Mouse (Mus musculus): ENCODE data around the gene 2210016L21Rik. TPM values are rescaled to one million over a fixed set of nuclear protein-coding genes. Genes with fewer than 3 reads are reported as not detected.
A peak's percentile ranks its signal among the peaks of the same experiment; 100 is the strongest.

2210016L21Rik gene
- polyA plus RNA-seq (2015; fragmentation: Nextera tagmentation; extraction: Ambion mirVana) = 55.7 and 63.3 TPM in 2 replicates

- Histone ChIP-seq H3K4me1 (ENCODE audit: insufficient read depth, low read length) (peaks cover 6% of the 10 kb centered on the region), H3K36me3 (ENCODE audit: insufficient read depth, low read length) (peaks cover 22% of the 10 kb centered on the region), H3K9me3 (ENCODE audit: low read length) (no peaks in the 10 kb centered on the region), H3K27ac (ENCODE audit: low read length) (peak within 1 kb of the TSS; percentile 87), H3K27me3 (ENCODE audit: insufficient read depth, low read length) (no peaks in the 10 kb centered on the region), H3K4me3 (ENCODE audit: low read length) (peak within 1 kb of the TSS; percentile 90), H3K4me2 (replicated peaks; ENCODE audit: low read depth, low read length) (peak within 1 kb of the TSS; percentile 88), H3K9ac (replicated peaks; ENCODE audit: low read length) (peak within 1 kb of the TSS; percentile 93)
- 1% methylated on average over 39 of the region's 39 CpGs for WGBS
- peak; percentile 90 for ATAC-seq (ENCODE audit: low FRiP score, low TSS enrichment)
Observed at GRCm38 (mm10) chr5:114942074-114942765, at the start of gene 2210016L21Rik. 2210016L21Rik (plus strand) TSS chr5:114942158.

DNA sequence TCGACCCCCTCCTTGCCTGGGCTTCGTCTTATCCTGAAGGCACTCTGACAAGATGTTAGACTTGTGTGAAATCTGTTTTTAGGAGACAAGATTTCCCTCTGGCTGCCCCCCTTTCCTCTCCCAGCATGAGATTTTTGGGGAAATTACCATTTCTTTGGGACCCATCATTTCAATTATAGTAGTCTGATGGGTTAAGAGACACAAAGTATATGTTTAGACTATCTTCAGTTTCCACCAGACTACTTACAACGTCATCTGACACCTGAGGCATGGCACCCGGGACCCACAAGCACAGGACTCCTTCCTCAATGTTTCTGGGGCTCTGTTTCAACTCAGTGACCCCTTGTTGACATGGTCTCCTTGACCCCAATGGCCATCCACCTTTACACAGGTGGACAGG is 46.4 kb upstream of the 2210016L21Rik start:
- Histone ChIP-seq H3K9ac (replicated peaks; ENCODE audit: low read length) (no peak overlapping the region), H3K4me1 (ENCODE audit: insufficient read depth, low read length) (peaks cover 11% of the 10 kb centered on the region), H3K4me2 (replicated peaks; ENCODE audit: low read depth, low read length) (no peak overlapping the region), H3K27me3 (ENCODE audit: insufficient read depth, low read length) (no peaks in the 10 kb centered on the region), H3K4me3 (ENCODE audit: low read length) (no peak overlapping the region), H3K27ac (ENCODE audit: low read length) (no peak overlapping the region), H3K9me3 (ENCODE audit: low read length) (no peaks in the 10 kb centered on the region), H3K36me3 (ENCODE audit: insufficient read depth, low read length) (no peaks in the 10 kb centered on the region)
- 83% methylated on average over 4 of the region's 4 CpGs for WGBS
- no peak for ATAC-seq (ENCODE audit: low FRiP score, low TSS enrichment)

DNA sequence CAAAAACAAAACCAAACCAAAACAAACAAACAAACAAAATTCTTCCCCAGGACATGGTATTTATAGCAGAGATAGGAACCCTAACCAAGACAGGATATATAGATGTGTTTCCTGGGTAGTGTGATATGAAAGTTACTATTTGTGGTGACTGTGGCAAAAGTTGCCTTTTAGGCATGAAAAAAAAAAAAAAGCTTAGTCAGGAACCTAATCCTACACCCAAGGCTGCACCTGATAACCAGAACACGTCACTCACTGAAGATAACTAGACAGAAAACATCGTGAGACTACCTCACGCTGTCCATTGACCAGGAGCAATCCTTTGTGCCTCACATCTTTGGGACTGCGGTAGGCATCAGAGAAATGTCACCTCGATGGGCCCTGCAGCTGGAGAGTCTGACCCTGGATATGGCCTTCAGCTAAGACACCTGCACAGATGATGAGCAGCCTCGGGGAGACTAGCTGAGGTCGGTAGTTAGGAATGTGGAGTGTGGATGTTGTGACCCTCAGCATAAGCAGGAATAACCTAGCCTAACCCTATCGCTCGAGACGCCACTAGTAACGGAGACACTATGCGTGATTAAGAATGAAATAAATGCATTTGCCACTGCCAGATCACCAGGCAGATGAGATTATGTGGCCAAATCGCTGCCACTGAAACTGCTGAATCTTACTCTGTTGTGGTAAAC is 45.1 kb upstream of the 2210016L21Rik start, which contains the start of gene Oasl2:
Gene Oasl2 (plus strand): TSS at position 249 of the 686 bp plus-strand sequence.
- H3K4me3 ChIP-seq (ENCODE audit: low read length) = peak within 1 kb of the TSS; percentile 29
- H3K9me3 ChIP-seq (ENCODE audit: low read length) = no peaks in the 10 kb centered on the region
- 63% methylated on average over 13 of the region's 13 CpGs for WGBS
- H3K9ac ChIP-seq (replicated peaks; ENCODE audit: low read length) = peak within 1 kb of the TSS; percentile 52
- ATAC-seq (ENCODE audit: low FRiP score, low TSS enrichment) = no peak
- peak within 1 kb of the TSS; percentile 48 for H3K4me2 ChIP-seq (replicated peaks; ENCODE audit: low read depth, low read length)
- H3K27me3 ChIP-seq (ENCODE audit: insufficient read depth, low read length) = no peaks in the 10 kb centered on the region
- peaks cover 11% of the 10 kb centered on the region for H3K4me1 ChIP-seq (ENCODE audit: insufficient read depth, low read length)
- peak within 1 kb of the TSS; percentile 3; the same call in 1 of the 2 replicates for H3K27ac ChIP-seq (ENCODE audit: low read length)
- no peaks in the 10 kb centered on the region for H3K36me3 ChIP-seq (ENCODE audit: insufficient read depth, low read length)

- 10% methylated on average over 7 of the region's 7 CpGs for WGBS
- Histone ChIP-seq H3K36me3 (ENCODE audit: insufficient read depth, low read length) (no peaks in the 10 kb centered on the region), H3K4me3 (ENCODE audit: low read length) (peak overlapping the region; percentile 29), H3K4me1 (ENCODE audit: insufficient read depth, low read length) (peaks cover 11% of the 10 kb centered on the region), H3K27ac (ENCODE audit: low read length) (peak overlapping the region; percentile 3; the same call in 1 of the 2 replicates), H3K27me3 (ENCODE audit: insufficient read depth, low read length) (no peaks in the 10 kb centered on the region), H3K4me2 (replicated peaks; ENCODE audit: low read depth, low read length) (peak overlapping the region; percentile 48), H3K9me3 (ENCODE audit: low read length) (no peaks in the 10 kb centered on the region), H3K9ac (replicated peaks; ENCODE audit: low read length) (peak overlapping the region; percentile 52)
- ATAC-seq (ENCODE audit: low FRiP score, low TSS enrichment) = 0 out of 2 replicates have a peak, but pooled peaks have one; percentile 49
Observed at GRCm38 (mm10) chr5:114897374-114897793, 44.6 kb upstream of the 2210016L21Rik start.

GRCm38 (mm10) chr5:114898857-114899256 is 43.1 kb upstream of the 2210016L21Rik start:
- H3K27ac ChIP-seq (ENCODE audit: low read length) = no peak overlapping the region
- no peak overlapping the region for H3K4me2 ChIP-seq (replicated peaks; ENCODE audit: low read depth, low read length)
- ATAC-seq (ENCODE audit: low FRiP score, low TSS enrichment) = no peak
- H3K36me3 ChIP-seq (ENCODE audit: insufficient read depth, low read length) = no peaks in the 10 kb centered on the region
- no peaks in the 10 kb centered on the region for H3K27me3 ChIP-seq (ENCODE audit: insufficient read depth, low read length)
- no peaks in the 10 kb centered on the region for H3K9me3 ChIP-seq (ENCODE audit: low read length)
- H3K9ac ChIP-seq (replicated peaks; ENCODE audit: low read length) = no peak overlapping the region
- no peak overlapping the region for H3K4me3 ChIP-seq (ENCODE audit: low read length)
- 65% methylated on average over 7 of the region's 7 CpGs for WGBS
- peaks cover 11% of the 10 kb centered on the region for H3K4me1 ChIP-seq (ENCODE audit: insufficient read depth, low read length)

DNA sequence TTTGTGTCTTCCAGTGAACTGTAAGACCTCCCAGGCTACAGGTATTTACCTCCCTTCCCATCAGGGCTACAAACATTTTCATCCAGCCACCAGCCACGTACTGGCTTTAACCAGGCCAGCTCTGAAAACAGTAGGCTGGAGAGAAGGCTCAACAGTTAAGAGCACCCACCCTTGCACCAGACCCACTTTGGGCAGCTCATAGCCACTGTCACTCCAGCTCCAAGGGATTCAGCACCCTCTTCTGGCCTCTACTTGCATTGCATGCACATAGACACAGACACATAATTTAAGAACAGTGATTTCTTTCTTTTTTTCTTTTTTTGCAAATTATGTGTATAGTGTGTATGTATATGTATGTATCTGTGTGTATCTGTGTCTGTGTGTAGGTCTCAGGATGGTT is 39.5 kb upstream of the 2210016L21Rik start:
- Histone ChIP-seq H3K4me3 (ENCODE audit: low read length) (no peak overlapping the region), H3K36me3 (ENCODE audit: insufficient read depth, low read length) (peaks cover 4% of the 10 kb centered on the region; the same call in 1 of the 2 replicates), H3K27me3 (ENCODE audit: insufficient read depth, low read length) (no peaks in the 10 kb centered on the region), H3K27ac (ENCODE audit: low read length) (no peak overlapping the region), H3K9ac (replicated peaks; ENCODE audit: low read length) (no peak overlapping the region), H3K9me3 (ENCODE audit: low read length) (peaks cover 6% of the 10 kb centered on the region; the same call in 1 of the 2 replicates), H3K4me2 (replicated peaks; ENCODE audit: low read depth, low read length) (no peak overlapping the region), H3K4me1 (ENCODE audit: insufficient read depth, low read length) (peaks cover 4% of the 10 kb centered on the region)
- ATAC-seq (ENCODE audit: low FRiP score, low TSS enrichment) = no peak
- WGBS = 40% methylated on average over 1 of the region's 1 CpGs

DNA sequence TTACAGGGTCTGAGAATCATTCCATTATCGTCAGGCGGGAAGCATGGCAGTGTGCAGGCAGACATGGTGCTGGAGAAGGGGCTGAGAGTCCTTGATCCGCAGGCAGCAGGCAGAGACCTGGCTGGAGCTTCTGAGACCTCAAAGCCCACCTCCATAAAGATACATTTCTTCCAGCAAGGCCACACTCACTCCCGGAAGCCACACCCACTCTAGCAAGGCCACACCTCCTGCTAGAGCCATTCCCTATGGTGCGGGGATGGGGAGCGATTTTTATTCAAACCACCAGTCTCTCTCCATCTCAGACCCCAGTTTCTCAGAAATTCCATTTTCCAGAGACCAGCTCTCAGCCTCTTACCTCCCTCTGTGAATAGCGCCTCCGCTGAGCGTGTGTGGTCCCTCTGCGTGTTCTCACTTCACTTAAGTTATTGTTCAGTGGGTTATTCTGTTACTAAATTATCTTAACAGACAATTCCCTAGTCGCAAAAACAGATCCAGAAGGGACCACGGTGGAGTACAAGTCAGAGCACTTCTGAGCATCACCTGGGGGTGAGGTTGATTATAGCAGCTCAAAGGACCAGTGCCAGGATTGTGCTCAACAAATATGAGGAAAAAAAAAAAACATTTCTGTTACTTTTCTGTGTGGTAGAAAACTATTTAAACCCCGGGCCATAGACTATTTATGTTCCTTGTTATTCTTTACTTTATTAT is 33.2 kb upstream of the 2210016L21Rik start:
- no peak for ATAC-seq (ENCODE audit: low FRiP score, low TSS enrichment)
- 50% methylated on average over 13 of the region's 13 CpGs for WGBS
- Histone ChIP-seq H3K4me1 (ENCODE audit: insufficient read depth, low read length) (no peaks in the 10 kb centered on the region), H3K9ac (replicated peaks; ENCODE audit: low read length) (no peak overlapping the region), H3K36me3 (ENCODE audit: insufficient read depth, low read length) (peaks cover 4% of the 10 kb centered on the region; the same call in 1 of the 2 replicates), H3K4me3 (ENCODE audit: low read length) (no peak overlapping the region), H3K9me3 (ENCODE audit: low read length) (peaks cover 6% of the 10 kb centered on the region; the same call in 1 of the 2 replicates), H3K27ac (ENCODE audit: low read length) (no peak overlapping the region), H3K27me3 (ENCODE audit: insufficient read depth, low read length) (no peaks in the 10 kb centered on the region), H3K4me2 (replicated peaks; ENCODE audit: low read depth, low read length) (no peak overlapping the region)

GRCm38 (mm10) chr5:114913686-114914085 is 28.3 kb upstream of the 2210016L21Rik start:
- no peaks in the 10 kb centered on the region for H3K4me1 ChIP-seq (ENCODE audit: insufficient read depth, low read length)
- no peak for ATAC-seq (ENCODE audit: low FRiP score, low TSS enrichment)
- H3K36me3 ChIP-seq (ENCODE audit: insufficient read depth, low read length) = no peaks in the 10 kb centered on the region
- no peak overlapping the region for H3K27ac ChIP-seq (ENCODE audit: low read length)
- no peak overlapping the region for H3K4me3 ChIP-seq (ENCODE audit: low read length)
- no peaks in the 10 kb centered on the region for H3K9me3 ChIP-seq (ENCODE audit: low read length)
- H3K27me3 ChIP-seq (ENCODE audit: insufficient read depth, low read length) = no peaks in the 10 kb centered on the region
- H3K9ac ChIP-seq (replicated peaks; ENCODE audit: low read length) = no peak overlapping the region
- no peak overlapping the region for H3K4me2 ChIP-seq (replicated peaks; ENCODE audit: low read depth, low read length)
- WGBS = 65% methylated on average over 4 of the region's 4 CpGs

GRCm38 (mm10) chr5:114914855-114915254 is 27.1 kb upstream of the 2210016L21Rik start:
- Histone ChIP-seq H3K4me3 (ENCODE audit: low read length) (no peak overlapping the region), H3K9me3 (ENCODE audit: low read length) (no peaks in the 10 kb centered on the region), H3K27ac (ENCODE audit: low read length) (no peak overlapping the region), H3K4me1 (ENCODE audit: insufficient read depth, low read length) (no peaks in the 10 kb centered on the region), H3K36me3 (ENCODE audit: insufficient read depth, low read length) (no peaks in the 10 kb centered on the region), H3K4me2 (replicated peaks; ENCODE audit: low read depth, low read length) (no peak overlapping the region), H3K9ac (replicated peaks; ENCODE audit: low read length) (no peak overlapping the region), H3K27me3 (ENCODE audit: insufficient read depth, low read length) (no peaks in the 10 kb centered on the region)
- WGBS = 69% methylated on average over 8 of the region's 8 CpGs
- ATAC-seq (ENCODE audit: low FRiP score, low TSS enrichment) = no peak

Measured in kidney, embryonic 16.5 days (tissue).